Mouse (Mus musculus): ENCODE data around the gene Chchd6.

Gene Chchd6

GRCm38 (mm10) chr6:89510154-89510553, 85.3 kb downstream of the Chchd6 start:
- DNase-seq (ENCODE audit: low read depth, low spot score), result no peak

- DNase-seq (ENCODE audit: low read depth, low spot score), result no peak
Measured at GRCm38 (mm10) chr6:89508725-89509124, 86.7 kb downstream of the Chchd6 start.

GRCm38 (mm10) chr6:89508263-89508662, 87.2 kb downstream of the Chchd6 start:
- no peak for DNase-seq (ENCODE audit: low read depth, low spot score)

- DNase-seq (ENCODE audit: low read depth, low spot score), result no peak
Measured at GRCm38 (mm10) chr6:89499961-89500360, 95.5 kb downstream of the Chchd6 start.

GRCm38 (mm10) chr6:89498764-89499516, 96.5 kb downstream of the Chchd6 start:
- DNase-seq (ENCODE audit: low read depth, low spot score), result no peak

GRCm38 (mm10) chr6:89496916-89497315, 98.5 kb downstream of the Chchd6 start:
- no peak for DNase-seq (ENCODE audit: low read depth, low spot score)

- DNase-seq (ENCODE audit: low read depth, low spot score), result no peak
Measured at GRCm38 (mm10) chr6:89492368-89492767, 103.1 kb downstream of the Chchd6 start.

- no peak for DNase-seq (ENCODE audit: low read depth, low spot score)
Measured at GRCm38 (mm10) chr6:89490369-89490768, 105.1 kb downstream of the Chchd6 start.

- no peak for DNase-seq (ENCODE audit: low read depth, low spot score)
Measured at GRCm38 (mm10) chr6:89489533-89489932, 105.9 kb downstream of the Chchd6 start.

GRCm38 (mm10) chr6:89486055-89486454, 109.4 kb downstream of the Chchd6 start:
- no peak for DNase-seq (ENCODE audit: low read depth, low spot score)

GRCm38 (mm10) chr6:89481192-89481591, 114.3 kb downstream of the Chchd6 start:
- DNase-seq (ENCODE audit: low read depth, low spot score), result no peak

- DNase-seq (ENCODE audit: low read depth, low spot score), result no peak
Measured at GRCm38 (mm10) chr6:89467908-89468307, 127.5 kb downstream of the Chchd6 start.

- DNase-seq (ENCODE audit: low read depth, low spot score), result no peak
Measured at GRCm38 (mm10) chr6:89467290-89467689, 128.2 kb downstream of the Chchd6 start.

GRCm38 (mm10) chr6:89466875-89467274, 128.6 kb downstream of the Chchd6 start:
- no peak for DNase-seq (ENCODE audit: low read depth, low spot score)

- no peak for DNase-seq (ENCODE audit: low read depth, low spot score)
Measured at GRCm38 (mm10) chr6:89466053-89466708, 129.3 kb downstream of the Chchd6 start.

GRCm38 (mm10) chr6:89462223-89462760, 133.2 kb downstream of the Chchd6 start:
- DNase-seq (ENCODE audit: low read depth, low spot score), result no peak

- no peak for DNase-seq (ENCODE audit: low read depth, low spot score)
Measured at GRCm38 (mm10) chr6:89461250-89462222, 133.9 kb downstream of the Chchd6 start.

GRCm38 (mm10) chr6:89459634-89460033, 135.8 kb downstream of the Chchd6 start:
- no peak for DNase-seq (ENCODE audit: low read depth, low spot score)

GRCm38 (mm10) chr6:89457601-89458000, 137.9 kb downstream of the Chchd6 start:
- DNase-seq (ENCODE audit: low read depth, low spot score), result no peak

- no peak for DNase-seq (ENCODE audit: low read depth, low spot score)
Measured at GRCm38 (mm10) chr6:89456409-89456961, 139.0 kb downstream of the Chchd6 start.

- DNase-seq (ENCODE audit: low read depth, low spot score), result no peak
Measured at GRCm38 (mm10) chr6:89455523-89456000, 139.9 kb downstream of the Chchd6 start.
